Mouse (Mus musculus) kidney, adult 2 months (tissue): Measurements from ENCODE around the gene Qars.

Experiments
- CTCF ChIP-seq: fragments of 200-500 bp; conservative IDR thresholded peaks from 2 replicates; pipeline ENCODE4 v1.5.1; 2011; ENCODE audit warnings: low read depth, mild to moderate bottlenecking, control low read depth, low read length, moderate library complexity, mixed read lengths; ENCODE audit not compliant: insufficient read depth, insufficient read length
- POLR2A ChIP-seq: fragments of 200-500 bp; IDR thresholded peaks from one replicate; pipeline ENCODE4 v1.6.1; 2011; ENCODE audit warnings: low read depth, low read length, control low read depth

GRCm38 (mm10) chr9:108493246-108493645 is 14.3 kb upstream of the Qars start:
- TF ChIP-seq CTCF (no peak), POLR2A (no peak)
